14 mouse cellular contexts compared by ENCODE assay signal in the genomic region with DNA sequence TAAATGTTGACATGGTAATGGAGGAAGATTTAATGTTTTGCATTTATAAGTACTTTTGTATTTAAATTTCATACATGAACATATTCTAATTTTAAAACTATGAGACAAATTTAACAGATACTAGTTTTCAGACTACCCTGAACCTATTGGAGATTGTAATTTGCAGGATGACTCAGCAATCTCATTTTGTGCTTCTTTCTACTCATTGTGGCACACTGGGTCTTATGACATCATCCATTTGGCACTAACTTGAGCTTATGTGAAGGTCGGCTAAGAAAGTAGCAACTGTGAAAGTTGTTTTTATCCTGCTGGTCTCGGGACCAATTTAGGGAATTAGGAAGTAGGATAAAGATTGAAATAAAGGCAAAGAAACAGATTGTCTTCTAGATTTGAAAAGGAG. TPM values are rescaled to one million over a fixed set of nuclear protein-coding genes. Genes with fewer than 3 reads are reported as not detected.
DNase-seq lines count a peak whose midpoint lies in the region; TF ChIP-seq lines count a peak whose summit lies in the region.
"Had no signal": no experiment of that assay in that cellular context is flagged by ENCODE, and none has a peak within 500 bp of the region (broad histone marks: within the 10 kb centered on the region; RNA-seq: fewer than 3 reads in every experiment).

No protein-coding gene starts in this region.

- no peaks in the 10 kb centered on the region for H3K27me3 ChIP-seq in kidney, adult 2 months (replicated peaks; ENCODE audit: control insufficient read depth, insufficient read depth, low read length)
- H3K27me3 ChIP-seq: forebrain, embryonic 12.5 days; limb, embryonic 12.5 days; lung, embryonic 15.5 days had no signal

- peak; percentile 39 to 81 for DNase-seq in adrenal gland, adult (ENCODE audit: inconsistent age in 2 of 2, low spot score in 1 of 2)
- no peak for DNase-seq in adrenal gland, postnatal 4 days (ENCODE audit: low spot score in 2 of 2)
- peak; percentile 55 for DNase-seq in kidney, adult 2 months
- DNase-seq in kidney, postnatal 14 days, result no peak
- peak; percentile 72 for DNase-seq in Muller cell, postnatal 12 days (ENCODE audit: inconsistent ontology term)
- DNase-seq in lung, postnatal 36 days, result peak; percentile 38
- DNase-seq in thymus, postnatal 25 days, result no peak
- no peak for DNase-seq in left cerebral cortex, postnatal 10 days (ENCODE audit: extremely low spot score in 1 of 2, low spot score in 2 of 2)
- DNase-seq: cerebellum, adult 11 months; heart, postnatal 36 days; thymus, postnatal 36 days had no signal

- H3K4me1 ChIP-seq in kidney, adult 2 months (ENCODE audit: control insufficient read depth, insufficient read depth, low read length), result peaks cover 13% of the 10 kb centered on the region; the same call in 1 of the 2 replicates
- H3K4me1 ChIP-seq: forebrain, embryonic 12.5 days; lung, embryonic 15.5 days had no signal

- H3K36me3 ChIP-seq in kidney, adult 2 months (ENCODE audit: control insufficient read depth, insufficient read depth, low read length), result peaks cover 15% of the 10 kb centered on the region

- 0% methylated on average over 2 of the region's 2 CpGs for WGBS in kidney, adult 2 months

- no peak overlapping the region for H3K4me3 ChIP-seq in kidney, adult 2 months (ENCODE audit: insufficient read depth, low read depth, low read length)
- H3K4me3 ChIP-seq: forebrain, embryonic 12.5 days; limb, embryonic 12.5 days; lung, embryonic 15.5 days had no signal

- TF ChIP-seq CTCF in kidney, adult 2 months (conservative IDR thresholded peaks at IDR 0.05; ENCODE audit: insufficient read depth, insufficient read length, low read depth, low read length), result no peak

- H3K27ac ChIP-seq in kidney, adult 2 months (ENCODE audit: insufficient read depth, low read depth, low read length), result no peak overlapping the region
- H3K27ac ChIP-seq: forebrain, embryonic 12.5 days; limb, embryonic 12.5 days; lung, embryonic 15.5 days had no signal

- no peak for TF ChIP-seq POLR2A in kidney, adult 2 months (IDR thresholded peaks at IDR 0.05; ENCODE audit: low read depth, low read length)

- intact Hi-C loops in left cerebral cortex, postnatal 10 days (cut with DNase I), result loop anchor here (5.0 kb wide), 1 partner anchor 44 kb away; no protein-coding TSS in a partner anchor

RNA-seq across cellular contexts. Expression of gene Kmt2e, which starts 27.4 kb away (rescaled TPM):
- total RNA-seq in adrenal gland, postnatal 4 days (2021), result 10 to 100 TPM; 90.0 to 93.1 TPM
- 18.8 and 19.8 TPM in 2 replicates for polyA plus RNA-seq in kidney, adult 2 months (2012; rRNA removed)
- total RNA-seq in left cerebral cortex, postnatal 10 days (2021), result 100 to 1,000 TPM; 126 TPM

Comparison
In these comparisons a context has a peak if more than half of its experiments do, and no peak if none do; other contexts are left out.
1. DNase-seq: peak in adrenal gland, adult (2 of 2), kidney, adult 2 months (single experiment), Muller cell, postnatal 12 days (single experiment) and lung, postnatal 36 days (single experiment); none in adrenal gland, postnatal 4 days (0 of 2), kidney, postnatal 14 days (single experiment), thymus, postnatal 25 days (single experiment) and left cerebral cortex, postnatal 10 days (0 of 2).